Mouse (Mus musculus) thymus, adult 2 months (tissue): ENCODE data around the gene Map4k1. TPM values are rescaled to one million over a fixed set of nuclear protein-coding genes. Genes with fewer than 3 reads are reported as not detected.

Experiments used
- DNase-seq: peaks from one replicate; pipeline ENCODE4 v3.0.0; 2021
- H3K27ac ChIP-seq: fragments of 200-500 bp; 2 replicates; pipeline ENCODE4 v1.5.1; 2012; ENCODE audit warnings: low read length, control low read depth; ENCODE audit not compliant: control insufficient read depth, insufficient read depth
- H3K27me3 ChIP-seq: fragments of 200-500 bp; 2 replicates; pipeline ENCODE4 v1.6.1; 2012; ENCODE audit warnings: mild to moderate bottlenecking, low read length, moderate library complexity, mixed read lengths; ENCODE audit not compliant: control insufficient read depth, insufficient read depth
- H3K36me3 ChIP-seq: fragments of 200-500 bp; 2 replicates; pipeline ENCODE4 v1.6.1; 2012; ENCODE audit warnings: mild to moderate bottlenecking, low read length, moderate library complexity; ENCODE audit not compliant: control insufficient read depth, insufficient read depth
- H3K4me1 ChIP-seq: fragments of 200-500 bp; replicated peaks from 2 replicates; pipeline ENCODE4 v1.6.1; 2012; ENCODE audit warnings: low read length; ENCODE audit not compliant: control insufficient read depth, insufficient read depth
- H3K4me3 ChIP-seq: fragments of 200-500 bp; 2 replicates; pipeline ENCODE4 v1.5.1; 2012; ENCODE audit warnings: mild to moderate bottlenecking, low read length, control low read depth, moderate library complexity; ENCODE audit not compliant: control insufficient read depth, insufficient read depth
- CTCF ChIP-seq: fragments of 200-500 bp; IDR thresholded peaks from 2 replicates; pipeline ENCODE4 v1.5.1; 2012; ENCODE audit warnings: mild to moderate bottlenecking, control low read depth, low read length, moderate library complexity, borderline replicate concordance; ENCODE audit not compliant: control insufficient read depth, poor library complexity, insufficient read depth; ENCODE audit errors: extremely low read depth
- POLR2A ChIP-seq: fragments of 200-500 bp; IDR thresholded peaks from 2 replicates; pipeline ENCODE4 v1.6.1; 2012; ENCODE audit warnings: mild to moderate bottlenecking, low read length, control low read depth, moderate library complexity; ENCODE audit not compliant: control insufficient read depth, poor library complexity, insufficient read depth; ENCODE audit errors: extremely low read depth
- WGBS: fragments of 180-500 bp; shearing (Covaris S2); methylation state at CpG from one replicate; pipeline ENCODE4 v1.1.7; 2018; 5-methylcytosine and 5-hydroxymethylcytosine counted together
- polyA plus RNA-seq: library from polyadenylated mRNA; depleted of rRNA; stranded (reverse); fragments of >200 nt; gene quantifications from 2 replicates; pipeline ENCODE4 v1.2.3, GENCODE M21; 2012

Map4k1 gene
- polyA plus RNA-seq, 1 experiment: 164 TPM

- Histone ChIP-seq H3K27me3 (peaks cover 7% of the 10 kb centered on the region), H3K4me1 (peaks cover 9% of the 10 kb centered on the region; the same call in 1 of the 2 replicates), H3K27ac (no peak overlapping the region), H3K4me3 (no peak overlapping the region), H3K36me3 (no peaks in the 10 kb centered on the region)
- no peak for DNase-seq
- WGBS: 92% methylated on average over 7 of the region's 7 CpGs
- no peak for TF ChIP-seq CTCF
- no peak for TF ChIP-seq POLR2A
Observed at GRCm38 (mm10) chr7:29017222-29017621, 35.4 kb downstream of the Map4k1 start.

GRCm38 (mm10) chr7:29019447-29020220 lies 37.8 kb downstream of the Map4k1 start:
- 5% methylated on average over 88 of the region's 88 CpGs for WGBS

DNA sequence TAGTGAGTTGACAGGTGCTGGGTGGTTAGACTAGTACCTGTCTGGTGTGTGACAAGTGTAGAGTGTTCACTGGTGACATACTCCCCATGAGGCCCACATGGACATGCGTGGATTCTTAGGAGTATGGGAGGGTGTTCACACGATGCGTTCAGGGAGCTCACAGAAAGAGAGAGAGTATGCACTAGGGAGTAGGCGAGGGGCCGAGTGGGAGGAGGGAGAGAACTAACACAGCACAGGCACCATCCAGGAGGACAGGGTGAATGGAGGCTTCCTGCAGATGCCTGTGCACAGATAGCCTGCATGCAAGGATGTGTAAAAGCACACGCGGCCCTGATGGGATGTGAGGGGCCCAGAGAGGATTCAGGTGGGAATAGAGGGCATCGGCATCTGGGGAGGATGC lies 40.6 kb downstream of the Map4k1 start:
- peaks cover 45% of the 10 kb centered on the region for H3K4me1 ChIP-seq
- no peaks in the 10 kb centered on the region for H3K36me3 ChIP-seq
- TF ChIP-seq CTCF: no peak
- TF ChIP-seq POLR2A: no peak
- no peak overlapping the region for H3K4me3 ChIP-seq
- peaks cover 7% of the 10 kb centered on the region for H3K27me3 ChIP-seq
- DNase-seq: no peak
- WGBS: 95% methylated on average over 8 of the region's 8 CpGs
- no peak overlapping the region for H3K27ac ChIP-seq

More at GRCm38 (mm10) chr7:29019447-29020220, 37.8 kb downstream of the Map4k1 start:
- Histone ChIP-seq H3K36me3 (no peaks in the 10 kb centered on the region), H3K4me3 (no peak overlapping the region), H3K27me3 (peaks cover 7% of the 10 kb centered on the region), H3K4me1 (peaks cover 28% of the 10 kb centered on the region), H3K27ac (no peak overlapping the region)
- TF ChIP-seq POLR2A (no peak), CTCF (no peak)
- no peak for DNase-seq

- Histone ChIP-seq H3K4me3 (no peak overlapping the region), H3K36me3 (no peaks in the 10 kb centered on the region), H3K27me3 (peaks cover 4% of the 10 kb centered on the region), H3K27ac (no peak overlapping the region), H3K4me1 (peaks cover 45% of the 10 kb centered on the region)
- WGBS: 41% methylated on average over 8 of the region's 8 CpGs
- TF ChIP-seq POLR2A: no peak
- no peak for TF ChIP-seq CTCF
- DNase-seq: no peak
Observed at GRCm38 (mm10) chr7:29023514-29023913, 41.7 kb downstream of the Map4k1 start.

GRCm38 (mm10) chr7:29025566-29025965 lies 43.7 kb downstream of the Map4k1 start:
- 21% methylated on average over 7 of the region's 7 CpGs for WGBS
- no peaks in the 10 kb centered on the region for H3K27me3 ChIP-seq
- H3K36me3 ChIP-seq: no peaks in the 10 kb centered on the region
- peaks cover 36% of the 10 kb centered on the region for H3K4me1 ChIP-seq
- H3K27ac ChIP-seq: no peak overlapping the region
- TF ChIP-seq CTCF (no peak), POLR2A (no peak)
- no peak overlapping the region for H3K4me3 ChIP-seq
- no peak for DNase-seq

- Histone ChIP-seq H3K27me3 (no peaks in the 10 kb centered on the region), H3K4me1 (peaks cover 36% of the 10 kb centered on the region), H3K36me3 (no peaks in the 10 kb centered on the region), H3K27ac (no peak overlapping the region), H3K4me3 (no peak overlapping the region)
- DNase-seq: no peak
- 83% methylated on average over 5 of the region's 5 CpGs for WGBS
- no peak for TF ChIP-seq POLR2A
- no peak for TF ChIP-seq CTCF
Observed at GRCm38 (mm10) chr7:29026195-29026594, 44.3 kb downstream of the Map4k1 start.
